Mouse (Mus musculus) forebrain, embryonic 13.5 days (tissue): Measurements from ENCODE around the gene Cela2a. TPM values are rescaled to one million over a fixed set of nuclear protein-coding genes. Genes with fewer than 3 reads are reported as not detected.
A peak's percentile ranks its signal among the peaks of the same experiment; 100 is the strongest.

Experiments
- ATAC-seq: fragments of 200-750 bp; cut with Nextera tagmentation; 2 replicates; pipeline ENCODE4 v1.8.0; 2017
- H3K27ac ChIP-seq: fragments of 300-500 bp; sonication (generic); 2 replicates; pipeline ENCODE4 v1.5.1; 2015; ENCODE audit warnings: inconsistent platforms, mild to moderate bottlenecking, moderate library complexity
- H3K27me3 ChIP-seq: fragments of 300-500 bp; sonication (generic); 2 replicates; pipeline ENCODE4 v1.6.1; 2015; ENCODE audit warnings: mild to moderate bottlenecking, inconsistent platforms
- H3K36me3 ChIP-seq: fragments of 300-500 bp; sonication (generic); 2 replicates; pipeline ENCODE4 v1.6.1; 2015; ENCODE audit warnings: mild to moderate bottlenecking, inconsistent platforms; ENCODE audit not compliant: poor library complexity, severe bottlenecking
- H3K4me1 ChIP-seq: fragments of 300-500 bp; sonication (generic); 2 replicates; pipeline ENCODE4 v1.6.1; 2015; ENCODE audit warnings: inconsistent platforms
- H3K4me2 ChIP-seq: fragments of 300-500 bp; sonication (generic); 2 replicates; pipeline ENCODE4 v1.6.1; 2015; ENCODE audit warnings: inconsistent platforms, mild to moderate bottlenecking, moderate library complexity
- H3K4me3 ChIP-seq: fragments of 300-500 bp; sonication (generic); 2 replicates; pipeline ENCODE4 v1.5.1; 2015; ENCODE audit warnings: mild to moderate bottlenecking, inconsistent platforms
- H3K9ac ChIP-seq: fragments of 300-500 bp; sonication (generic); 2 replicates; pipeline ENCODE4 v1.6.1; 2015; ENCODE audit warnings: mild to moderate bottlenecking, inconsistent platforms
- H3K9me3 ChIP-seq: fragments of 300-500 bp; sonication (generic); replicated peaks from 2 replicates; pipeline ENCODE4 v1.6.1; 2016; ENCODE audit warnings: inconsistent platforms
- WGBS: fragments of 180-500 bp; shearing (Covaris S2); methylation state at CpG from one replicate; pipeline ENCODE4 v1.1.7; 2015; 5-methylcytosine and 5-hydroxymethylcytosine counted together
- polyA plus RNA-seq: library from polyadenylated mRNA; unstranded; fragments of >200 nt; fragmentation: Nextera tagmentation; extraction: Ambion mirVana; gene quantifications from 2 replicates; pipeline ENCODE4 v1.2.1, GENCODE M21; 2015

Gene Cela2a
- polyA plus RNA-seq, 1 experiment from 2014 or later, result 0.15 TPM

DNA sequence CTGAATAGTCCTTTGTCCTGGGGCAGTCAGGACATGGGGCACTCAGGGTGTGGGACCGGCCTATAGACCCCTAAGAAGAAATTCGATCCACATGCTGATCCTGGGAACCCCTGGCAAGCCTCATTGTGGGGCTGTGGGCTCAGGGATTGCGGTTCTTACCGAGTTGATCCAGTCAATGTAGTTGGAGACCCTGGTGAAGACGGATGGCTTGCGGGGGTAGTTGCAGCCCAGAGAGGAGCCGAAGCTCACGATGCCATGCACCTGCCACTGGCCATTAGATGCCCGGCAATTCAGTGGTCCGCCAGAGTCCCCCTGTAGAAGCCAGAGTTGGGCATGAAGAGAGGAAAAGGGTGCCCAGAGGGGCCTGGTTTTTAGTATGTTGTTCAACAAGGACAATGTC is 8.3 kb downstream of the Cela2a start:
- 46% methylated on average over 10 of the region's 10 CpGs for WGBS
- no peaks in the 10 kb centered on the region for H3K27me3 ChIP-seq
- H3K27ac ChIP-seq, result no peak overlapping the region
- H3K4me2 ChIP-seq, result no peak overlapping the region
- no peaks in the 10 kb centered on the region for H3K9me3 ChIP-seq
- ATAC-seq, result no peak
- no peak overlapping the region for H3K4me3 ChIP-seq
- peaks cover 32% of the 10 kb centered on the region for H3K36me3 ChIP-seq
- no peak overlapping the region for H3K9ac ChIP-seq
- H3K4me1 ChIP-seq, result no peaks in the 10 kb centered on the region

GRCm38 (mm10) chr4:141816776-141817655 is 8.9 kb downstream of the Cela2a start:
- peaks cover 38% of the 10 kb centered on the region for H3K36me3 ChIP-seq
- no peak for ATAC-seq
- no peaks in the 10 kb centered on the region for H3K27me3 ChIP-seq
- H3K4me1 ChIP-seq, result no peaks in the 10 kb centered on the region
- no peak overlapping the region for H3K4me3 ChIP-seq
- H3K4me2 ChIP-seq, result no peak overlapping the region
- H3K9ac ChIP-seq, result no peak overlapping the region
- H3K9me3 ChIP-seq, result no peaks in the 10 kb centered on the region
- WGBS, result 65% methylated on average over 14 of the region's 14 CpGs
- H3K27ac ChIP-seq, result no peak overlapping the region

DNA sequence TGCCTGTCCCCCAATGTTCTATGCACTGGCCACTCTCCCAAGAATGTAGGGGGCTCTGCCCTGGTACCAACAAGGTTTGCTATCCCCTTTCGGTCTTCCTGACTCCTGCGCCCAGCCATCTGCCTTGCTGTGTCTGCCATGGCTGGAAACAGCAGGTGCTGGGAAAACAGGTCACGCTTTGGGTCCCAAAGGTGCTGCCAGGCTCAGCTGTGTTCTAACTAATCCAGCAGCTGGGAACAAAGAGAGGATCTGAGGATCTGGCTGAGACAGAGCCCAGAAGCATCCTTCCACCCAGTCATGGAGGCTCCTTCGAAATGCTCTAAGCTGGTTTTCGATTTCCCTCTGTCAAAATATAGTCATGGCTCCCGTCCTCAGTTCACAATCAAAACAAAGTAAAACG is 9.7 kb downstream of the Cela2a start:
- ATAC-seq, result no peak

GRCm38 (mm10) chr4:141811375-141811774 is 14.6 kb downstream of the Cela2a start:
- no peaks in the 10 kb centered on the region for H3K9me3 ChIP-seq
- H3K27ac ChIP-seq, result no peak overlapping the region
- H3K9ac ChIP-seq, result no peak overlapping the region
- no peak overlapping the region for H3K4me3 ChIP-seq
- H3K36me3 ChIP-seq, result peaks cover 94% of the 10 kb centered on the region
- 0 out of 2 replicates have a peak, but pooled peaks cover 4% of the 10 kb centered on the region for H3K4me1 ChIP-seq
- WGBS, result 97% methylated on average over 7 of the region's 7 CpGs
- no peak overlapping the region for H3K4me2 ChIP-seq
- ATAC-seq, result no peak
- no peaks in the 10 kb centered on the region for H3K27me3 ChIP-seq

More for the DNA sequence above, 9.7 kb downstream of the Cela2a start:
- Histone ChIP-seq H3K36me3 (peaks cover 46% of the 10 kb centered on the region), H3K9ac (no peak overlapping the region), H3K4me3 (no peak overlapping the region), H3K4me1 (no peaks in the 10 kb centered on the region), H3K27me3 (no peaks in the 10 kb centered on the region), H3K9me3 (no peaks in the 10 kb centered on the region), H3K27ac (no peak overlapping the region), H3K4me2 (no peak overlapping the region)
- 86% methylated on average over 7 of the region's 7 CpGs for WGBS

- H3K36me3 ChIP-seq, result peaks cover 95% of the 10 kb centered on the region
These were observed 15.0 kb downstream of the Cela2a start for GRCm38 (mm10) chr4:141810975-141811374.

GRCm38 (mm10) chr4:141809850-141810464 is 16.0 kb downstream of the Cela2a start:
- Histone ChIP-seq H3K4me2 (no peak overlapping the region), H3K4me1 (0 out of 2 replicates have a peak, but pooled peaks cover 4% of the 10 kb centered on the region), H3K4me3 (no peak overlapping the region), H3K9me3 (no peaks in the 10 kb centered on the region), H3K36me3 (peaks cover 95% of the 10 kb centered on the region), H3K9ac (no peak overlapping the region), H3K27ac (no peak overlapping the region), H3K27me3 (no peaks in the 10 kb centered on the region)
- peak; percentile 33; the same call in 1 of the 2 replicates for ATAC-seq
- 79% methylated on average over 8 of the region's 8 CpGs for WGBS

More at GRCm38 (mm10) chr4:141810975-141811374, 15.0 kb downstream of the Cela2a start:
- H3K9ac ChIP-seq, result no peak overlapping the region
- H3K27me3 ChIP-seq, result no peaks in the 10 kb centered on the region
- H3K9me3 ChIP-seq, result no peaks in the 10 kb centered on the region
- H3K4me3 ChIP-seq, result no peak overlapping the region
- 0 out of 2 replicates have a peak, but pooled peaks cover 4% of the 10 kb centered on the region for H3K4me1 ChIP-seq
- no peak for ATAC-seq
- H3K4me2 ChIP-seq, result no peak overlapping the region
- H3K27ac ChIP-seq, result no peak overlapping the region
- 95% methylated on average over 2 of the region's 2 CpGs for WGBS

DNA sequence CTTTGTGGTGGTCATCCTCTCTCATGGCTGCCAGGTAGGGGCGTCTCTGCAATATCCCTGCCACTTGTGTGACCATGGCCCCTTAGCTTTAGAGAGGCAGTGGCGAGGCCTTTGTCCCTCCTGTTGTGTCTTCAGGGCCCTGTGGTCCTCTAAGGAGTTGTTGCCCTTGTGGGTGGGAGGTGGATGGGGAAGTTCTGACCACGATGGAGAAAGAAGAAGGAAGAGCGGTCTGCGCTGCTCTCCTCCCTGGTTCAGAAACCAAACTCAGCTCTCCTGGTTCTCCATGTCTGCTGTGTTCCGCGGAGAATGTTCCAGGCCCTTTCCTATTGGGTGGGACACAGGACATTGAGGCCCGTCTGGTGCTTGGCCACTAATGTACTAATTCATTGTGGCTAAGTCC is 20.1 kb downstream of the Cela2a start:
- 93% methylated on average over 8 of the region's 8 CpGs for WGBS
- H3K9ac ChIP-seq, result no peak overlapping the region
- H3K36me3 ChIP-seq, result peaks cover 78% of the 10 kb centered on the region
- H3K27me3 ChIP-seq, result no peaks in the 10 kb centered on the region
- H3K4me2 ChIP-seq, result no peak overlapping the region
- no peak overlapping the region for H3K4me3 ChIP-seq
- ATAC-seq, result no peak
- no peak overlapping the region for H3K27ac ChIP-seq
- H3K4me1 ChIP-seq, result 0 out of 2 replicates have a peak, but pooled peaks cover 4% of the 10 kb centered on the region
- H3K9me3 ChIP-seq, result no peaks in the 10 kb centered on the region; the same call in 1 of the 2 replicates

GRCm38 (mm10) chr4:141804105-141804504 is 21.9 kb downstream of the Cela2a start:
- H3K36me3 ChIP-seq, result peaks cover 60% of the 10 kb centered on the region
- H3K4me3 ChIP-seq, result no peak overlapping the region
- H3K4me2 ChIP-seq, result no peak overlapping the region

DNA sequence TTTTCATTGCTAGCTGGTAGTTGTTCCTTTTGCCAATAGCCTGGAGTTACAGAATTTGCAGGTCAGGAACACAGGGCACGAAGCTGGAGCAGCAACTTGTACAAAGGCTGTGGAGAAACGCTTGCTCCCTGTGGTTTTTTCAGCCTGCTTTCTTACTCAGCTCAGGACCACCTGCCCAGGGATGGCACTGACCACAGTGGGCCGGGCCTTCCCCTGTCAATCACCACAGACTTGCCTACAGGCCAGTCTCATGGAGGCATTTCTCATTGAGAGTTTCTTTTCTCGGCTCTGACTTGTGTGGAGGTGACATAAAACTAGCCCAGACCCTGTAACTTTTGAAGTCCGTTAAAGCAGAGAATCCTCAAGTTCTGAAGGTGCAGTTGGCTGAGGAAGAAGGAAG is 28.4 kb downstream of the Cela2a start:
- 92% methylated on average over 5 of the region's 5 CpGs for WGBS
- no peak for ATAC-seq
- Histone ChIP-seq H3K4me2 (no peak overlapping the region), H3K27me3 (no peaks in the 10 kb centered on the region), H3K4me1 (peaks cover 20% of the 10 kb centered on the region), H3K9me3 (0 out of 2 replicates have a peak, but pooled peaks cover 4% of the 10 kb centered on the region), H3K36me3 (peaks cover 25% of the 10 kb centered on the region), H3K9ac (no peak overlapping the region), H3K4me3 (no peak overlapping the region), H3K27ac (no peak overlapping the region)

More at GRCm38 (mm10) chr4:141804105-141804504, 21.9 kb downstream of the Cela2a start:
- H3K9ac ChIP-seq, result no peak overlapping the region
- no peaks in the 10 kb centered on the region for H3K27me3 ChIP-seq
- no peak overlapping the region for H3K27ac ChIP-seq
- ATAC-seq, result no peak
- H3K4me1 ChIP-seq, result no peaks in the 10 kb centered on the region
- H3K9me3 ChIP-seq, result no peaks in the 10 kb centered on the region; the same call in 1 of the 2 replicates
- 78% methylated on average over 4 of the region's 4 CpGs for WGBS

DNA sequence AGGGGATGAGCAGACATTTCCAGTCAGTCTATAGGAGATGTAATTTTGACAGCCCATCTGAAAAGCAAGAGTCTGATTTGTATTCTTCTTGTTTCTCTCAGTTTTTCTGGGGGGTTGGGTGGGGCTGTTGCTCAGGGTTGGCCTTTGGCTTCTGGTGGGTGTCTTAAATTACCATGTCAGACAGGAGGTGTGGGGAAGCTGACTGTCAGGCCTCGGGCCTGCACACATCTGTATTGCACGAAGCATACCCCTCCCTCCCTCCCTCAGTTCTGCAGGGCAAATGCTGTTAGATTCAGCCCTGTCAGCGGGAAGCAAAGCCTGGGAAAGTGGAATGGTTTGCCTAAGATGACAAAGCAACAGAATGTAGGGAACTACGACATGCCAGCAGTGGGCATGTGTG is 29.0 kb downstream of the Cela2a start:
- Histone ChIP-seq H3K4me1 (peaks cover 20% of the 10 kb centered on the region), H3K9ac (no peak overlapping the region), H3K27ac (no peak overlapping the region), H3K9me3 (0 out of 2 replicates have a peak, but pooled peaks cover 4% of the 10 kb centered on the region), H3K27me3 (no peaks in the 10 kb centered on the region), H3K4me3 (no peak overlapping the region), H3K4me2 (no peak overlapping the region), H3K36me3 (peaks cover 25% of the 10 kb centered on the region)
- no peak for ATAC-seq
- WGBS, result 94% methylated on average over 4 of the region's 4 CpGs

DNA sequence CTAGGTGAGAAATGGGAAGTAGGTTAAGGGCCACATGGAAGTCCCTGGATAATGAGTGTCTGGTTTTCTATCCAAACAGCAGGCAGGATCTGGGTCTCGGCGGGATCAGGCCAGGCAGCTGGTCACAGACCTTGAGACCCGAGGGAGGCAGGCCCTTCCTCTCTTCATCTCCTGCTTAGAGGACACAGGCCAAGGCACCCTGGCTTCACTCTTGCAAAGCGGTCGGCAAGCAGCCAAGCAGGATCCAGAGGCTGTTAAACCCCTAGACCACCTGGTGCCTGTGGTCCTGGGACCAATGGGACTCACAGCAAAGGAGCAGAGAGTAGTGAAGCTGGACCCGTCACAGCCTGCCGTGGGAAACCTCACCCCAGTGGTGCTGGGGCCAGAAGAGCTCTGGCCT is 29.6 kb downstream of the Cela2a start:
- 89% methylated on average over 7 of the region's 7 CpGs for WGBS
- Histone ChIP-seq H3K27me3 (no peaks in the 10 kb centered on the region), H3K4me1 (peaks cover 20% of the 10 kb centered on the region), H3K4me3 (no peak overlapping the region), H3K4me2 (no peak overlapping the region), H3K36me3 (peaks cover 25% of the 10 kb centered on the region), H3K27ac (no peak overlapping the region), H3K9me3 (0 out of 2 replicates have a peak, but pooled peaks cover 4% of the 10 kb centered on the region), H3K9ac (no peak overlapping the region; the same call in 1 of the 2 replicates)
- ATAC-seq, result no peak

DNA sequence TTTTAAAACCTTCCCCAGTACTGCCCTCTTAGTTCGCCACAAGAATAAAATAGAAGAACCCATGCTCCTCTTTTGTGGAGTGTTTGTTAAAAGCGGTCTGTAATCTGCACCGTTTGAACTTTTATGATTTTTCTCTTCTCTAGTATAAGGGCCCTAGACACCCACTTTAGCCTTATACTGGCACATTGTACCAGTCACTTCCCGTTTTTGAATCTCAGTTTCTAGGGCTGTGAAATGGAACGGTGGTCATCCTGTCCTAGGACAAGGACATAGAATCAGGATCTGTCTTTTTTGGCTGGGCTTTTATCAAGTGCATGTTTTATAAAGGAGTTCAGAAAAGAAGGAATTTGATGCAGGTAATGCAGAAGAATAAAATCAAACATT is 31.8 kb downstream of the Cela2a start:
- Histone ChIP-seq H3K4me2 (peak overlapping the region; percentile 70), H3K9me3 (0 out of 2 replicates have a peak, but pooled peaks cover 4% of the 10 kb centered on the region), H3K27ac (peak overlapping the region; percentile 86), H3K36me3 (peaks cover 25% of the 10 kb centered on the region), H3K4me1 (peaks cover 29% of the 10 kb centered on the region), H3K27me3 (no peaks in the 10 kb centered on the region), H3K9ac (peak overlapping the region; percentile 79), H3K4me3 (peak overlapping the region; percentile 63)
- no peak for ATAC-seq
- 15% methylated on average over 5 of the region's 5 CpGs for WGBS
